Mouse (Mus musculus) 416B (cell line): ENCODE measurements around the gene Mthfsd.

Experiments used
- DNase-seq: peaks from one replicate; pipeline ENCODE4 v3.0.0; 2011; ENCODE audit warnings: low read depth

Gene Mthfsd

GRCm38 (mm10) chr8:121088871-121089630 is 19.1 kb downstream of the Mthfsd start:
- no peak for DNase-seq

GRCm38 (mm10) chr8:121088281-121088680 is 19.9 kb downstream of the Mthfsd start:
- DNase-seq, result no peak

GRCm38 (mm10) chr8:121086004-121086900 is 21.9 kb downstream of the Mthfsd start:
- no peak for DNase-seq

- DNase-seq, result no peak
These were observed 22.6 kb downstream of the Mthfsd start for GRCm38 (mm10) chr8:121085561-121085960.

GRCm38 (mm10) chr8:121085011-121085410 is 23.2 kb downstream of the Mthfsd start:
- DNase-seq, result no peak

GRCm38 (mm10) chr8:121084210-121084951 is 23.8 kb downstream of the Mthfsd start, which contains the start of gene Foxf1:
Gene Foxf1 (plus strand): TSS chr8:121084386.
- no peak for DNase-seq

GRCm38 (mm10) chr8:121083936-121084209 is 24.3 kb downstream of the Mthfsd start:
- DNase-seq, result no peak

GRCm38 (mm10) chr8:121083093-121083935 is 24.9 kb downstream of the Mthfsd start:
- no peak for DNase-seq

- DNase-seq, result no peak
These were observed 25.7 kb downstream of the Mthfsd start for GRCm38 (mm10) chr8:121082218-121083092.

GRCm38 (mm10) chr8:121081398-121081797 is 26.8 kb downstream of the Mthfsd start:
- DNase-seq, result no peak

GRCm38 (mm10) chr8:121080361-121081090 is 27.7 kb downstream of the Mthfsd start:
- no peak for DNase-seq

GRCm38 (mm10) chr8:121079944-121080343 is 28.2 kb downstream of the Mthfsd start:
- DNase-seq, result no peak

GRCm38 (mm10) chr8:121079201-121079600 is 29.0 kb downstream of the Mthfsd start:
- no peak for DNase-seq

- DNase-seq, result no peak
These were observed 29.5 kb downstream of the Mthfsd start for GRCm38 (mm10) chr8:121078721-121079120.

- DNase-seq, result no peak
These were observed 31.6 kb downstream of the Mthfsd start for GRCm38 (mm10) chr8:121076555-121076954.

GRCm38 (mm10) chr8:121075936-121076335 is 32.3 kb downstream of the Mthfsd start:
- DNase-seq, result no peak

GRCm38 (mm10) chr8:121074848-121075145 is 33.4 kb downstream of the Mthfsd start:
- DNase-seq, result no peak

GRCm38 (mm10) chr8:121074108-121074847 is 33.9 kb downstream of the Mthfsd start:
- DNase-seq, result no peak
